Mouse (Mus musculus): ENCODE data around the gene Med14. TPM values are rescaled to one million over a fixed set of nuclear protein-coding genes. Genes with fewer than 3 reads are reported as not detected.

Med14 gene
- total and polyA plus RNA-seq, 3 experiments = 10.3 to 18.3 (median 15.0) TPM

DNA sequence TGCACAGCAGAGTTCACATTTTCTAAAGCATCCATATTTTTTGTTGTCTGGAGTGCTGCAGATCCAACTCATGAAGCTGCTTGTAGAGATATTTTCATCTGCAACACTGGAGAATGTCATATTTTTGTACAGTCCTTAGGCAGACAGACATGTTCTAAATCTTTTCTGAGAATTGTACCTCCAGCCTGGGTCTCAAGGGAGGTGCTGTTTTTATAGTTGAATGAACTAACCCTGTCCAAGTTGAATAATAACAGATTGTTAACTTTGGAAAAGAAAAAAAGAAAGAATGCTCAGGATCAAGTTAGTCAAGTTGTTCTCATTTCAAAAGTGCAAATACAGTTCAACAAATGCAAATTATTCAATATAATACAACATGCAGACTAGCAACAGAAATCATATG is 21.5 kb downstream of the Med14 start:
- Histone ChIP-seq H3K27ac (ENCODE audit: insufficient read depth, low read depth) (no peak overlapping the region), H3K4me2 (ENCODE audit: insufficient read depth, low read depth, poor library complexity, severe bottlenecking) (no peak overlapping the region), H3K36me3 (replicated peaks in 1 of 2; ENCODE audit: control insufficient read depth in 1 of 2, insufficient read depth in 1 of 2, low read length in 1 of 2) (peaks cover 4 to 20% of the 10 kb centered on the region in 2 experiments), H3K4me3 (replicated peaks in 1 of 3; ENCODE audit: low read depth in 2 of 3, low read length in 2 of 3, poor library complexity in 1 of 3) (no peak overlapping the region), H3K79me2 (replicated peaks; ENCODE audit: control insufficient read depth, extremely low read depth, insufficient read depth, poor library complexity, severe bottlenecking) (no peaks in the 10 kb centered on the region), H3K9ac (ENCODE audit: insufficient read depth, low read depth) (no peak overlapping the region), H3K9me3 (replicated peaks; ENCODE audit: low read length) (no peaks in the 10 kb centered on the region), H3K27me3 (replicated peaks) (no peaks in the 10 kb centered on the region), H3K4me1 (ENCODE audit: control insufficient read depth in 1 of 2, insufficient read depth in 2 of 2) (no peaks in the 10 kb centered on the region)
- in situ Hi-C loops (cut with MboI; ENCODE audit: low pct_ligation_motif_present, low pct_unique_long_range_greater_than_20kb, low sequenced_read_pairs) (no loop called here), dilution Hi-C loops (cut with MboI; ENCODE audit: extremely low pct_ligation_motif_present, extremely low pct_unique_long_range_greater_than_20kb, low sequenced_read_pairs) (no loop called here)
- DNase-seq (ENCODE audit: extremely low read depth) = no peak
- TF ChIP-seq POLR2AphosphoS2 (IDR thresholded peaks at IDR 0.05; ENCODE audit: low read depth, low read length) = no peak
- TF ChIP-seq ZKSCAN1 (IDR thresholded peaks at IDR 0.05; ENCODE audit: borderline replicate concordance, low read depth, low read length) = no peak
- TF ChIP-seq TCF12 (IDR thresholded peaks at IDR 0.05; ENCODE audit: low read depth, low read length) = no peak
- TF ChIP-seq GABPA (IDR thresholded peaks at IDR 0.05; ENCODE audit: insufficient replicate concordance, low read depth, low read length) = no peak
- TF ChIP-seq JUND (conservative IDR thresholded peaks at IDR 0.05; ENCODE audit: low read depth, low read length) = no peak
- TF ChIP-seq USF2 (conservative IDR thresholded peaks at IDR 0.05; ENCODE audit: low read depth, low read length) = no peak
- no peak for TF ChIP-seq SIN3A (IDR thresholded peaks at IDR 0.05; ENCODE audit: low read length)
- TF ChIP-seq EP300 (IDR thresholded peaks at IDR 0.05; ENCODE audit: low read length) = no peak
- TF ChIP-seq JUN (IDR thresholded peaks at IDR 0.05; ENCODE audit: insufficient read depth, low read depth, low read length) = no peak
- TF ChIP-seq ETS1 (conservative IDR thresholded peaks at IDR 0.05; ENCODE audit: low read depth, low read length) = no peak
- TF ChIP-seq IRF4 (IDR thresholded peaks at IDR 0.05; ENCODE audit: low read depth, low read length) = no peak
- no peak for TF ChIP-seq ZC3H11A (IDR thresholded peaks at IDR 0.05; ENCODE audit: low read depth, low read length)
- TF ChIP-seq MAZ (IDR thresholded peaks at IDR 0.05; ENCODE audit: low read depth, low read length) = no peak
- TF ChIP-seq KAT2A (IDR thresholded peaks at IDR 0.05; ENCODE audit: insufficient replicate concordance, low read length) = no peak

GRCm38 (mm10) chrX:12716036-12716435 is 45.8 kb downstream of the Med14 start:
- peaks cover 0 to 15% of the 10 kb centered on the region in 2 experiments; a peak in 2 of 4 replicates for H3K4me1 ChIP-seq (ENCODE audit: control insufficient read depth in 1 of 2, insufficient read depth in 2 of 2)
- no peak overlapping the region for H3K27ac ChIP-seq (ENCODE audit: insufficient read depth, low read depth)
- H3K4me3 ChIP-seq (replicated peaks in 1 of 3; ENCODE audit: low read depth in 2 of 3, low read length in 2 of 3, poor library complexity in 1 of 3) = no peak overlapping the region
- TF ChIP-seq SIN3A (IDR thresholded peaks at IDR 0.05; ENCODE audit: low read length) (no peak), POLR2A (IDR thresholded peaks at IDR 0.05; ENCODE audit: low read depth, low read length) (no peak), CHD2 (IDR thresholded peaks at IDR 0.05; ENCODE audit: low read length) (no peak), SMC3 (IDR thresholded peaks at IDR 0.05; ENCODE audit: low read depth, low read length) (no peak), UBTF (IDR thresholded peaks at IDR 0.05; ENCODE audit: low read depth, low read length) (no peak), JUN (IDR thresholded peaks at IDR 0.05; ENCODE audit: insufficient read depth, low read depth, low read length) (no peak), MAZ (IDR thresholded peaks at IDR 0.05; ENCODE audit: low read depth, low read length) (no peak), HCFC1 (IDR thresholded peaks at IDR 0.05; ENCODE audit: low read depth, low read length) (no peak), RAD21 (IDR thresholded peaks at IDR 0.05; ENCODE audit: low read depth, low read length) (no peak), ELF1 (IDR thresholded peaks at IDR 0.05; ENCODE audit: low read depth, low read length) (no peak), IRF4 (IDR thresholded peaks at IDR 0.05; ENCODE audit: low read depth, low read length) (no peak), CHD1 (IDR thresholded peaks at IDR 0.05; ENCODE audit: low read depth, low read length) (no peak), MXI1 (IDR thresholded peaks at IDR 0.05; ENCODE audit: low read depth, low read length) (no peak)
- no peak overlapping the region for H3K4me2 ChIP-seq (ENCODE audit: insufficient read depth, low read depth, poor library complexity, severe bottlenecking)
- H3K9ac ChIP-seq (ENCODE audit: insufficient read depth, low read depth) = no peak overlapping the region
- DNase-seq (ENCODE audit: extremely low read depth) = no peak
- peaks cover 5 to 28% of the 10 kb centered on the region in 2 experiments for H3K36me3 ChIP-seq (replicated peaks in 1 of 2; ENCODE audit: control insufficient read depth in 1 of 2, insufficient read depth in 1 of 2, low read length in 1 of 2)
- dilution Hi-C loops (cut with MboI; ENCODE audit: extremely low pct_ligation_motif_present, extremely low pct_unique_long_range_greater_than_20kb, low sequenced_read_pairs) (no loop called here), in situ Hi-C loops (cut with MboI; ENCODE audit: low pct_ligation_motif_present, low pct_unique_long_range_greater_than_20kb, low sequenced_read_pairs) (no loop called here)
- no peaks in the 10 kb centered on the region for H3K9me3 ChIP-seq (replicated peaks; ENCODE audit: low read length)
- H3K27me3 ChIP-seq (replicated peaks) = no peaks in the 10 kb centered on the region
- no peaks in the 10 kb centered on the region for H3K79me2 ChIP-seq (replicated peaks; ENCODE audit: control insufficient read depth, extremely low read depth, insufficient read depth, poor library complexity, severe bottlenecking)
